Mouse (Mus musculus) ES-E14 (cell line): ENCODE measurements around the gene Stat4. TPM values are rescaled to one million over a fixed set of nuclear protein-coding genes. Genes with fewer than 3 reads are reported as not detected.

Experiments
- DNase-seq: peaks from one replicate; pipeline ENCODE4 v3.0.0-alpha.2; 2013; ENCODE audit warnings: low read depth, low spot score
- H3K27ac ChIP-seq: 2 replicates; pipeline ENCODE4 v1.5.1; 2012; ENCODE audit warnings: low read depth, mild to moderate bottlenecking, low read length, moderate library complexity, mixed read lengths; ENCODE audit not compliant: poor library complexity, insufficient read depth, severe bottlenecking
- H3K36me3 ChIP-seq: 2 replicates; pipeline ENCODE4 v1.6.1; 2012; ENCODE audit warnings: mild to moderate bottlenecking, low read length, moderate library complexity, mixed read lengths; ENCODE audit not compliant: control insufficient read depth, poor library complexity, insufficient read depth, severe bottlenecking
- H3K4me1 ChIP-seq, 2 experiments: fragments of 150-350 bp in 1 of 2; sonication (generic) in 1 of 2; 2 replicates each; pipeline ENCODE4 v1.6.1; 2012; ENCODE audit warnings: low read length in 2 of 2, mild to moderate bottlenecking in 1 of 2, mixed read lengths in 1 of 2; ENCODE audit not compliant: control insufficient read depth in 2 of 2, insufficient read depth in 2 of 2, poor library complexity in 1 of 2
- H3K4me3 ChIP-seq, 2 experiments: fragments of 150-350 bp in 1 of 2; sonication (generic) in 1 of 2; 2 replicates each; pipeline ENCODE4 v1.5.1; 2012; ENCODE audit warnings: low read length in 2 of 2, low read depth in 1 of 2, mild to moderate bottlenecking in 1 of 2, mixed read lengths in 1 of 2; ENCODE audit not compliant: insufficient read depth in 1 of 2, poor library complexity in 1 of 2, severe bottlenecking in 1 of 2
- H3K9ac ChIP-seq: 2 replicates; pipeline ENCODE4 v1.6.1; 2012; ENCODE audit warnings: low read depth, mild to moderate bottlenecking, low read length, mixed read lengths; ENCODE audit not compliant: poor library complexity, insufficient read depth, severe bottlenecking
- H3K9me3 ChIP-seq: fragments of 150-350 bp; sonication (generic); 2 replicates; pipeline ENCODE4 v1.6.1; 2012; ENCODE audit warnings: low read depth, mild to moderate bottlenecking, low read length; ENCODE audit not compliant: control insufficient read depth, insufficient read depth
- CHD2 ChIP-seq: IDR thresholded peaks from 2 replicates; pipeline ENCODE4 v1.6.1; 2014; ENCODE audit warnings: mild to moderate bottlenecking, low read depth, low read length, inconsistent platforms
- HCFC1 ChIP-seq: IDR thresholded peaks from 2 replicates; pipeline ENCODE4 v1.6.1; 2012; ENCODE audit warnings: low read length, inconsistent platforms, borderline replicate concordance; ENCODE audit not compliant: insufficient read depth
- MAFK ChIP-seq: IDR thresholded peaks from 2 replicates; pipeline ENCODE4 v1.6.1; 2014; ENCODE audit warnings: mild to moderate bottlenecking, low read depth, low read length, inconsistent platforms; ENCODE audit not compliant: insufficient read depth
- ZC3H11A ChIP-seq: IDR thresholded peaks from 2 replicates; pipeline ENCODE4 v1.6.1; 2012; ENCODE audit warnings: low read depth, mild to moderate bottlenecking, inconsistent platforms, low read length, borderline replicate concordance
- ZNF384 ChIP-seq: IDR thresholded peaks from 2 replicates; pipeline ENCODE4 v1.6.1; 2012; ENCODE audit warnings: low read depth, low read length, inconsistent platforms
- in situ Hi-C, 2 experiments: fragments of 600-800 bp; cut with MboI; formaldehyde crosslinking; loops; one replicate each; pipeline ENCODE4 v1.15.1; 2025; ENCODE audit warnings: low sequenced_read_pairs in 2 of 2, inconsistent platforms in 1 of 2; ENCODE audit not compliant: unreplicated experiment in 2 of 2
- total RNA-seq: library from RNA; depleted of rRNA; stranded (reverse); fragments of 300-350 nt; gene quantifications from 2 replicates; pipeline ENCODE4 v1.2.3, GENCODE M21; 2012

Gene Stat4
- total RNA-seq, 1 experiment, result 3.8 TPM

GRCm38 (mm10) chr1:52049827-52050226 is 62.9 kb downstream of the Stat4 start:
- no peaks in the 10 kb centered on the region for H3K9me3 ChIP-seq
- no peak overlapping the region for H3K9ac ChIP-seq
- 0 out of 4 replicates have a peak, but pooled peaks cover 0 to 2% of the 10 kb centered on the region in 2 experiments for H3K4me1 ChIP-seq
- in situ Hi-C loops, result no loop called here
- H3K27ac ChIP-seq, result no peak overlapping the region
- TF ChIP-seq HCFC1, result no peak
- no peak for TF ChIP-seq CHD2
- TF ChIP-seq ZNF384, result no peak
- no peak for TF ChIP-seq MAFK
- H3K36me3 ChIP-seq, result no peaks in the 10 kb centered on the region
- DNase-seq, result peak; percentile 22
- no peak overlapping the region for H3K4me3 ChIP-seq

DNA sequence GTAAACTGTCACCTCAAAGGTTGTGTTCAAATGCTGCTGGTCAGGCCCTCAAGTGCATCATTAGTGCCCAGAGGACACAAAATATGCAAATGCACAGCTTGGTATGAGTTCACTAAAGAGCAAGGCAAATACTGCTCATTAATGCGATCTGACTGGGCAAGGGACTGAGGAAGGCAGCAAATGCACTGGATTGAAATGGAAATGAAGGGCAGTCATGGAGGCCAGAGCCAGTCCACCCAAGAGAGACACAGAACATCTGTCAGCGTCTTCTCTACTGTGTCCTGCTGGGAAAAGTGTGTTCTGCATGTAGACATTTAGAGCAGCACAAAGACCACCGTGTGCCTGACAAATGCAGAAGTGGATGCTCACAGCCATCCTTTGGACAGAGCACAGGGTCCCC is 64.6 kb downstream of the Stat4 start:
- no peak overlapping the region for H3K4me3 ChIP-seq
- in situ Hi-C loops, result no loop called here
- H3K9me3 ChIP-seq, result no peaks in the 10 kb centered on the region
- H3K4me1 ChIP-seq, result 0 out of 4 replicates have a peak, but pooled peaks cover 0 to 2% of the 10 kb centered on the region in 2 experiments
- H3K27ac ChIP-seq, result no peak overlapping the region
- TF ChIP-seq ZC3H11A, result no peak
- H3K9ac ChIP-seq, result no peak overlapping the region
- no peak for DNase-seq
- H3K36me3 ChIP-seq, result no peaks in the 10 kb centered on the region

DNA sequence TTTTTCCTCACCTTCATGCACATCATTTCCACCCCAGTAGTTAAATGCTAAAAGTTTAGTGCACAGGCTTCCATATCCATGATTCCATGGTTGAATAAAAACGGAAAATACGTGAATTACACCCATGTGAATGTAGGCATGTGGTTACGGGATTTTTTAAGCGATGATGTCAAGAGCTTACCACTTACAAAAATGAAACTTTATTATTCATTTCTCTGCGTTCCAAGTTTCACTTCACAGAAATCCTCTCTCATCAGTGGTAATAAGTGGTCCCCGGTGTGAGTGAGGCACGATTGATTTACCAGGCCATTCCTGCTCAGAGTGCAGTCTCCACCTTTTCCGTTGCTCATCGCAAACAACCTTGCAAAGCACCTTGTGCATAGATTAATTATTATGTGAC is 66.0 kb downstream of the Stat4 start:
- Histone ChIP-seq H3K4me3 (no peak overlapping the region), H3K9ac (no peak overlapping the region), H3K36me3 (no peaks in the 10 kb centered on the region), H3K27ac (no peak overlapping the region), H3K4me1 (no peaks in the 10 kb centered on the region), H3K9me3 (no peaks in the 10 kb centered on the region)
- TF ChIP-seq ZC3H11A, result no peak
- TF ChIP-seq HCFC1, result no peak
- TF ChIP-seq MAFK, result no peak
- no peak for TF ChIP-seq ZNF384
- TF ChIP-seq CHD2, result no peak
- in situ Hi-C loops, result no loop called here
- DNase-seq, result no peak

DNA sequence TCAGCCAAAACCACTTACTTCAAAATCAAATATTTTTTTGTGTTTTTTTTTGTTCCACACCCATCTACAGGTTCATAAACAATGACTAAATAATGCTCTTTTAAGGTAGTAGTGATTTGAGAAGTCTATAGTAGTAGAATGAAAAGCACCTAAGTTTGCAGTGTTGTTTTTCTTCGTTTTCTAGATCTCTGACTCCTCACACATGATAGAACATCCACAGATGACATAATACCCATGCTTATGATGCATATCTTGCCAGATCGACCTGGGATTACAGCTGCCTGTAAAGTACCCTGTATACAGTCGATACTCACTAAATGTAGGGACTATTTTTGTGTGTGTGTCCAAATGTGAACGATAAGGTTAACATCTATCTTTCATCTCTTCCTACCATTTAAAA is 69.0 kb downstream of the Stat4 start:
- Histone ChIP-seq H3K9ac (no peak overlapping the region), H3K36me3 (no peaks in the 10 kb centered on the region), H3K27ac (no peak overlapping the region), H3K4me1 (no peaks in the 10 kb centered on the region), H3K9me3 (no peaks in the 10 kb centered on the region), H3K4me3 (no peak overlapping the region)
- DNase-seq, result no peak
- in situ Hi-C loops, result no loop called here
- TF ChIP-seq MAFK (no peak), HCFC1 (no peak), ZC3H11A (no peak), ZNF384 (no peak), CHD2 (no peak)

DNA sequence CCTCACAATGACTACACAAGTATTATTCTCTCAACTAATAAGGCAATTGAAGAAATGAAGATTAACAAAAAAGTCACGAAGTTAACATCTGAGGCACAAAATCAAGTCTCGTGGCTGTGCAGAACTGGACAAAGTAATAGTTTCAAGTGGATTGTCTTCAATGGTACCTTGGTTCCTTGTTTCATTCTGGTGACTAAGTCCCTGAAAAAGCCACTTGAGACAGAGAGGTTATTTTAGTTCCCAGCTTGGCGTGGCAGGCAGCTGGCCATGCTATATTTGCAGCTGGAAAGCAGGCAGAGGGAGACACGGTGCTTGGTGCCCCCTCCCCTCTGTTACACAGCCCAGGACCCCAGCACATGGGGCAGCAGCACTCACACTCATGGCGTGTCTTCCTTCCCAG is 70.2 kb downstream of the Stat4 start:
- no peaks in the 10 kb centered on the region for H3K4me1 ChIP-seq
- no peak for DNase-seq
- no peak overlapping the region for H3K4me3 ChIP-seq
- no peak overlapping the region for H3K9ac ChIP-seq
- no peak for TF ChIP-seq CHD2
- no peak for TF ChIP-seq ZNF384
- TF ChIP-seq HCFC1, result no peak
- no peak for TF ChIP-seq MAFK
- TF ChIP-seq ZC3H11A, result no peak
- in situ Hi-C loops, result no loop called here
- no peaks in the 10 kb centered on the region for H3K9me3 ChIP-seq
- no peaks in the 10 kb centered on the region for H3K36me3 ChIP-seq
- H3K27ac ChIP-seq, result no peak overlapping the region
